Comparison of ENCODE assay signal across 14 mouse cellular contexts in genomic region chr17:74808330-74808729, GRCm38 (mm10).
"Had no signal": no experiment of that assay in that cellular context is flagged by ENCODE, and none has a peak within 500 bp of the region (broad histone marks: within the 10 kb centered on the region; RNA-seq: fewer than 3 reads in every experiment).

No protein-coding gene starts in this region.

- ATAC-seq: midbrain, embryonic 16.5 days had no signal

- H3K9ac ChIP-seq: limb, embryonic 13.5 days; liver, embryonic 15.5 days; lung, embryonic 15.5 days; midbrain, embryonic 12.5 days had no signal

- H3K4me3 ChIP-seq: left cerebral cortex, adult 2 months; limb, embryonic 13.5 days; liver, embryonic 15.5 days; lung, embryonic 15.5 days; midbrain, embryonic 12.5 days had no signal

- DNase-seq: kidney, adult 8-10 months; kidney, postnatal 25 days; lung, postnatal 14 days; right cerebral cortex, adult 18-20 months; right cerebral cortex, postnatal 25 days; thymus, postnatal 14 days had no signal

- H3K27ac ChIP-seq: left cerebral cortex, adult 2 months; limb, embryonic 13.5 days; liver, embryonic 15.5 days; lung, embryonic 15.5 days; midbrain, embryonic 12.5 days; stomach, postnatal 0 days had no signal

- H3K9me3 ChIP-seq: limb, embryonic 13.5 days; liver, embryonic 15.5 days; lung, embryonic 15.5 days; midbrain, embryonic 12.5 days had no signal

- H3K36me3 ChIP-seq: limb, embryonic 13.5 days; liver, embryonic 15.5 days; lung, embryonic 15.5 days had no signal

- H3K4me2 ChIP-seq: limb, embryonic 13.5 days; liver, embryonic 11.5 days; liver, embryonic 15.5 days; lung, embryonic 15.5 days; midbrain, embryonic 12.5 days had no signal

- H3K4me1 ChIP-seq: lung, embryonic 15.5 days; midbrain, embryonic 12.5 days had no signal

- H3K27me3 ChIP-seq: limb, embryonic 13.5 days; liver, embryonic 15.5 days; lung, embryonic 15.5 days; midbrain, embryonic 12.5 days had no signal
